Mouse (Mus musculus) myocyte (in vitro differentiated cells): ENCODE measurements at regions not wholly inside any gene's neighbourhood (a gene's known extent, or its start where the extent isn't known, plus 50 kb on each side); places are given as distances from the start of the nearest gene placed in this dataset.

Experiments
- MAX ChIP-seq: IDR thresholded peaks from one replicate; pipeline ENCODE4 v1.6.1; 2011; ENCODE audit warnings: low read depth, mild to moderate bottlenecking, control low read depth
- MYOD1 ChIP-seq, 3 experiments: IDR thresholded peaks; one replicate each; pipeline ENCODE4 v1.6.1; 2011; ENCODE audit warnings: control low read depth in 2 of 3, low read depth in 2 of 3, mild to moderate bottlenecking in 2 of 3, moderate library complexity in 1 of 3; ENCODE audit not compliant: insufficient read length in 2 of 3, control insufficient read depth in 1 of 3
- POLR2AphosphoS2 ChIP-seq: IDR thresholded peaks from one replicate; pipeline ENCODE4 v1.6.1; 2011; ENCODE audit warnings: low read depth, control low read depth; ENCODE audit not compliant: insufficient read length
- TCF3 ChIP-seq: IDR thresholded peaks from one replicate; pipeline ENCODE4 v1.6.1; 2011; ENCODE audit warnings: low read depth, control low read depth; ENCODE audit not compliant: insufficient read length

DNA sequence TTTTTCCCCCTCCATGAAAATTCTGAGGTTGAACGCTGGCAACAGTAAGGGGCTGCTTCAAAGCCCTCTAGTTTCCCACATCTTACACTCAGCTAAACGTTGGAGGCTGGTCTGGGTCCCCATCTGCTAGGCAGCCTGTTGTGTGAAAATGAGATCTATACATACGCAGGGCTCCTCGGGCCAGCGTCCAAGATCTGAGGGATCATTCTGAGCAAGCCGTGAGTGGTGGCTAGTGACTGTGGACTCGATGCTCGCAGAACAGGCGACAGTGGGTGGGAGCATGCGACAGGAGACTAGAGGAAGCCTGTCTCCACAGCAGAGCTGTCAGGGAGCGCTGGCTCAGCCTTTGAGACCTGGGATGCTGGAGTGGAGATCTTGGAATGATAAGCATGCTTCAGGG lies 237.3 kb downstream of the Rplp1 start:
- no peak for TF ChIP-seq MAX
- TF ChIP-seq MYOD1 (IDR thresholded peaks at IDR 0.05; ENCODE audit: control insufficient read depth in 1 of 3, insufficient read length in 2 of 3, low read depth in 2 of 3) = no peak
- TF ChIP-seq TCF3 = no peak
- TF ChIP-seq POLR2AphosphoS2 = no peak
